Mouse (Mus musculus): ENCODE results near the gene Cfap221.

DNA sequence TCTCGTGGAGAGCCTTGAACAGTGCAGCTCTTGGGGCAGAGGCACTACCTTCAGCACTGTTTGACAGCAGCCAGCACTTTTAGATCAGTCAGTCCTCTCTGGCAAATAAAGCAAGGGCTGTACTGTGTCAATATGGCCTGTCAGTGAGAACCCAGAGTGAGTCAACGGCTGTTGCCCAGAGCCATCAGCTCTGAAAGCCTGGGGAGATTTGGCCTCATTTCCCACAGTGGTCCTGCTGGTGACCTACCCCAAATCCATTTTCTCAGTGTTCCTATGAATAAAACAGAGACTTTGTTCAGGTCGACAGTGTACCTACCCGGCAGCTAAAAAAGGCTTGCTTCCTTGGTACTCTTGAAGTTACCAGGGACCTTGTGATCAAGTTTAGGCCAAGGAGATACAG lies 105.2 kb downstream of the Cfap221 start:
- TF ChIP-seq NELFE (IDR thresholded peaks at IDR 0.05; ENCODE audit: low read depth, low read length): no peak
- no peak for TF ChIP-seq CHD2 (IDR thresholded peaks at IDR 0.05; ENCODE audit: low read length)
- TF ChIP-seq CTCF (conservative IDR thresholded peaks at IDR 0.05 in 1 of 2, IDR thresholded peaks at IDR 0.05 in 1 of 2; ENCODE audit: low read depth in 2 of 2, low read length in 2 of 2): no peak
- TF ChIP-seq ZMIZ1 (IDR thresholded peaks at IDR 0.05; ENCODE audit: low read depth, low read length): no peak
- no peak for TF ChIP-seq NRF1 (IDR thresholded peaks at IDR 0.05; ENCODE audit: low read depth, low read length)
- no peak for TF ChIP-seq EP300 (IDR thresholded peaks at IDR 0.05; ENCODE audit: low read length)
- no peak for TF ChIP-seq ZKSCAN1 (IDR thresholded peaks at IDR 0.05; ENCODE audit: borderline replicate concordance, low read depth, low read length)
- no peak for TF ChIP-seq MEF2A (IDR thresholded peaks at IDR 0.05; ENCODE audit: borderline replicate concordance, low read depth, low read length)
- no peak for TF ChIP-seq ZC3H11A (IDR thresholded peaks at IDR 0.05; ENCODE audit: low read depth, low read length)

Measured in CH12.LX (cell line).